Mouse (Mus musculus): ENCODE measurements around the gene Nfs1.
"Not testable (repeated sequence)": the region's sequence is repeated elsewhere in the genome, so short reads cannot be mapped to it uniquely, and the experiment has no call there.

The Nfs1 gene

GRCm38 (mm10) chr2:156143953-156144724, at the start of gene Nfs1, which contains the start of gene Romo1:
Gene Nfs1, minus strand, starts transcription at chr2:156144186.
Gene Romo1, plus strand, starts transcription at chr2:156144039.
- CTCF ChIA-PET = no interaction called here

DNA sequence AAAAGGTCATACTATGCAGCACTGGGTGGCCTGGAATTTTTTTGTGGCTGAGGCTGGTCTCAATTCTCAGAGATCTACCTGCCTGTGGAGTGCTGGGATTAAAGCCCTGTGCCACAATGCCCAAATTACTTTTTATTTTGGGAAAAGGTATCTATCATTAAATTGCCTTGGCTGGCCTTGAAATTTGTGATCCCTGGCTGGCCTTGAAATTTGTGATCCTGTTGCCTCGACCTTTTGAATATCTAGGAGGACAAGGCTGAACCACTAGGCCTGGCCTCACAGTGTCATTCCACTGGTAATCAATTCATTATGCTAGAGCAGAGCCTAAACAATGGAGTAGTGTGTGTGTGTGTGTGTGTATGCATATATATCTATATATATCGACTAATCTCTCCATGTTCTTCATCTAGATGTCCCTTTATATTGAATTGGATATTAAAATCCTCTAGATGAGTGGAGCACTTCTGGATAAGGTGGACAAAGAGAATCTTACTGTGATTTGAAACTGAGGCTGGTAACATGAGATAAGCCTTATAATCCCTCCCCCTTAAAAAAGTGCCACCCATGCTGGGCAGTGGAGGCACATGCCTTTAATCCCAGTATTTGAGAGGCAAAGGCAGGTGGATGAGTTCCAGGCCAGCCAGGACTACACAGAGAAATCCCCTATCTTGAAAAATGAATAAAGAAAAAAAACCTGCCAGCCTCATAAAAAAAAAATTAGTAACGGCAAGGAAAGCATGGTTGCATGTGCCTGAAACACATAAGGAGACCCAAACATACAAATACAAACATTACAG, 49.3 kb upstream of the Nfs1 start:
- CTCF ChIA-PET = interaction anchor here (1.4 kb wide), 1 partner anchor 17 kb away, joined by 3 read pairs; no protein-coding TSS in a partner anchor

- CTCF ChIA-PET = interaction anchor here (0.6 kb wide), 1 partner anchor 61 kb away, joined by 6 read pairs; no protein-coding TSS in a partner anchor
Observed at GRCm38 (mm10) chr2:156192068-156192467, 48.1 kb upstream of the Nfs1 start.

GRCm38 (mm10) chr2:156191540-156191939, 47.6 kb upstream of the Nfs1 start:
- CTCF ChIA-PET = interaction anchor here (1.9 kb wide), 1 partner anchor 11 kb away, joined by 8 read pairs; no protein-coding TSS in a partner anchor

- CTCF ChIA-PET = interaction anchor here (0.5 to 1.9 kb wide), 3 partner anchors 9 to 26 kb away, joined by 4 to 10 read pairs (median 8); no protein-coding TSS in a partner anchor
Observed at GRCm38 (mm10) chr2:156190004-156190896, 46.3 kb upstream of the Nfs1 start.

GRCm38 (mm10) chr2:156189241-156189640, 45.3 kb upstream of the Nfs1 start:
- CTCF ChIA-PET = not testable (repeated sequence)

DNA sequence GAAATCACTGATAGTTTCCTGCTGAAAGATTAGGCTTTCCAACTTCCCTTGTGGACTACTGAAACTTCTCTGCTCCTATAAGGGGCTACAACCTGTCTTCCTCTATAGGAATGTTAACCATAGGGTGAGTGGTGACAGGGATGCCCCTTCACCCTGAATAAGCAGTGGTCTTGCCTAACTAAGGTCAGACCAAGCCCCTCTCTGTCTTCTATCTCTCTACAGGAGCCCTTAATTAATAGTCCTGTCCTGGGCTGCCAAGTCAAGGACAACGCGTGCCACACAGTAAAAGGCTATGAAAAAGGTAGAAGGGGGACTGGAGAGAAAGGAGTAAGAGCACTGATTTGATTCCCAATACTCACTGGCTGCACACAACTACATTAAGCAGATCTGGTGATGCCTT, 37.6 kb upstream of the Nfs1 start:
- CTCF ChIA-PET = interaction anchor here (0.5 to 1.4 kb wide), 2 partner anchors 9 to 96 kb away, joined by 6 to 8 read pairs; no protein-coding TSS in a partner anchor

DNA sequence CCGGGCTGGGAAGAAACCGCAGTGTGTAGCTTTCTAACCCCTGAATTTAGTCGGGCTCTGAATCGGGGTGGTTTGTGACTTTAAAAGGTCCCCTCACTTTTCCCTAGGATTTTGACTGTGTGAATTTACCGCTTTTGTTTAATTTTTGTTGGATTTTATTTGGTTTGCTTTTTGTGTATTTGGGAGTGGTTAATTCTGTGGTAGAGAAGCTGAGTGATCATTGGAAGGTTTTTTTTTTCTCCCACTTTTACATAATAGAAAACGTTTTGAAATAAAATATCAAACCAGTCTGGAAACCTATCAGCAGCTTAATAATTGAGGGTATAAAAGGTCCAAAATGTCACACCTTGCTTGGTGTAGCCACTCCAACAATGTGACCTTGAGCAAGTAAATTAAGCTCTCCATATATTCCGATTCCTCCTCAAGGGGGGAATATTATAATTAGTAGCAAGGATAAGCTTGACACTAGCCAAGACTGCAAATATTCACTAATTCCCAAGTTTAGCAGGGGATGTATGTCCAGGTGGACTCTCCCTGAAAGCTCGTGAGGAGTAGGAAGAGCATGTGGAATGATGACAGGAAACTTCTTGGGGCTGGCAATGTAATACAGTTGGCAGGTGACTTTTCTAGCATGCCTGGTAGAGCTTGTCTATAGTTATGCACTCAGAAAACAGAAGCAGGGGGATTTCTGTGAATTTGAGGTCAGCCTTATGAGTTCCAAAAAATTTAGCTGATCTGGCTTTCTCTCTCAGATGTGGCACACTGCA, 37.0 kb upstream of the Nfs1 start:
- CTCF ChIA-PET = interaction anchor here (0.5 to 1.4 kb wide), 4 partner anchors 9 to 96 kb away, joined by 3 to 8 read pairs (median 7); no protein-coding TSS in a partner anchor

DNA sequence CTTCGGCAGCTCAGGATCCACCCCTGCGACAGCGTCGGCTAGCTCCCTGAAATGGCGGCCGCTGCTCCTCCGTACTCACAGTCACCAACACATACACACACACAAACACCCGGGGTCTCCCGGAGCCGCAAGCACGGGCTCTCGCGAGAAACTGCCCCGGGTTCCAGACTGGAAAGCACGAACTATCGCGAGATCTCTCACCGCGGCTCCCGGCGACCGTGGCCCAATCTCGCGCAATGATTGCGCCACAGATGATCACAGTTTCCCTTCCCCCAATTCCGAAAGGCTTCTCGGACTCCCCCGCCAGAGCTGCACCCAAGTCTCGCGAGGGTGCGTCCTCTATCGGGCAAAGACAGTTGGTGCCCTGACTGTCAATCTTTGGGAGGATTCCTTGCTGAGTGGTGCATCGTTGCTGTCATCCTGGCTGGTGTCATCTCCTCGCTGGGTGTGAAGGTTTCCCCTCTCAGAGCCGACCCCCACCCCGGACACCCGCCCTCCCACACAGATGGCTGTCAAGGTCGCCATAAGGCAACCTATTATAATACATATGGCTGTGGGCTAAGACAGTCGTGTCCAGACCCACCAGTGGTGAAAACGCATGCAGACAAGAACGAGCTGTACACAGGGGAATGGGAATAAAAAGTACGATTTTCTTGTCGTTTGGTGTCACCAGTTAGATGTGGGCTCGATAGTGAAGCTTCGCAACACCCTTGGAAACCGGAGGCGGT, 36.3 kb upstream of the Nfs1 start, which contains the start of gene Rbm39:
TSS of gene Rbm39 (minus strand) at position 145 of the 728 bp plus-strand sequence.
- CTCF ChIA-PET = interaction anchor here (1.0 to 1.4 kb wide), 2 partner anchors 10 to 76 kb away, joined by 8 read pairs; no protein-coding TSS in a partner anchor

- CTCF ChIA-PET = interaction anchor here (1.0 kb wide), 1 partner anchor 76 kb away, joined by 8 read pairs; no protein-coding TSS in a partner anchor
Observed at GRCm38 (mm10) chr2:156179796-156180093, 35.8 kb upstream of the Nfs1 start.

- CTCF ChIA-PET = interaction anchor here (0.6 kb wide), 1 partner anchor 683 kb away, joined by 6 read pairs; no protein-coding TSS in a partner anchor
Observed at GRCm38 (mm10) chr2:156179046-156179795, 35.2 kb upstream of the Nfs1 start.

- CTCF ChIA-PET = no interaction called here
Observed at GRCm38 (mm10) chr2:156177651-156178050, 33.7 kb upstream of the Nfs1 start.

- CTCF ChIA-PET = interaction anchor here (1.6 kb wide), 1 partner anchor 17 kb away, joined by 3 read pairs; no protein-coding TSS in a partner anchor
Observed at GRCm38 (mm10) chr2:156177079-156177478, 33.1 kb upstream of the Nfs1 start.

- CTCF ChIA-PET = interaction anchor here (0.6 kb wide), 1 partner anchor 39 kb away, joined by 13 read pairs; no protein-coding TSS in a partner anchor
Observed at GRCm38 (mm10) chr2:156166557-156166956, 22.6 kb upstream of the Nfs1 start.

DNA sequence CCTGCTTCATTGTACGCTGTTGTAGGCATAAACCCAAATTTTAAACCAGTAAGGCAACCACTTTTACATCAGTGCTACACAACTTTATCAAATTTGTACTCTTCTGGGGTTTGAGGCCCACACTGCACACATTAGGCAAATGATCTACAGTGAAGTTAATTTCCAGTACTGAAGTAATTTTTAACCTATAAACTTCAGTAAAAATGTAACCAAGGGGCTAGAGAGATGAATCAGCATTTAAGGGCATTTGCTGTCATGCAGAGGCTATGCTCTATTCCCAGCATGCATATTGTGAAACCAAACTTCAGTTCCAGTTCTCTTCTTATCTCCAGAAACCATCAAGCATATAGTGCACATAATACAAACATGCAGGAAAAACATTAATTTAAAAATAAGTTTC, 21.5 kb upstream of the Nfs1 start:
- CTCF ChIA-PET = interaction anchor here (0.5 to 1.3 kb wide), 4 partner anchors 15 to 262 kb away, joined by 3 to 12 read pairs (median 6); no protein-coding TSS in a partner anchor

DNA sequence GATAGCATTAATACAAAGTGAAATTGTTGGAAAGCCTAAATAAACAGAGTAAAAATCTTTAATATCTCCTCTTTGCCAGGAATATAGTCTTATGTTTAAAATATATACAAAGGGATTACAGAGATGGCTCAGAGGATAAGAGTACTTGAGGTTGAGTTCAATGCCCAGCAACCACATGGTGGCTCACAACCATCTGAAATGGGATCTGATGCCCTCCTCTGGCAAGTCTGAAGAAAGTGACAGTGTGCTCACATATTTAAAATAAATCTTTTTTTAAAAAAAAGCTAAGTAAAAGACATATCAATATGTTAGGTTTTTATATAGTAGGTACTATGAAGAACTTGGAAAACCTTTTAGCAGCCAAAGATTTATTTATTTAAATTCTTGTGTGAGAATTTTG, 7.6 kb upstream of the Nfs1 start:
- CTCF ChIA-PET = interaction anchor here (0.7 to 1.6 kb wide), 2 partner anchors 13 to 122 kb away, joined by 3 read pairs; no protein-coding TSS in a partner anchor

- CTCF ChIA-PET = interaction anchor here (1.1 kb wide), 1 partner anchor 37 kb away, joined by 3 read pairs; no protein-coding TSS in a partner anchor
Observed at GRCm38 (mm10) chr2:156147316-156147915, 3.4 kb upstream of the Nfs1 start.
